Mouse (Mus musculus) liver, embryonic 16.5 days (tissue): ENCODE measurements around the gene Steap4. TPM values are rescaled to one million over a fixed set of nuclear protein-coding genes. Genes with fewer than 3 reads are reported as not detected.

Source experiments
- ATAC-seq: fragments of 200-750 bp; cut with Nextera tagmentation; 2 replicates; pipeline ENCODE4 v1.8.0; 2017; ENCODE audit warnings: low read depth, mild to moderate bottlenecking, moderate number of reproducible peaks, moderate library complexity
- H3K27ac ChIP-seq: fragments of 300-500 bp; sonication (generic); 2 replicates; pipeline ENCODE4 v1.5.1; 2014; ENCODE audit warnings: mild to moderate bottlenecking, low read length
- H3K27me3 ChIP-seq: fragments of 300-500 bp; sonication (generic); 2 replicates; pipeline ENCODE4 v1.6.1; 2014; ENCODE audit warnings: low read depth, low read length, mixed read lengths; ENCODE audit not compliant: control insufficient read depth, insufficient read depth
- H3K36me3 ChIP-seq: fragments of 300-500 bp; sonication (generic); 2 replicates; pipeline ENCODE4 v1.6.1; 2014; ENCODE audit warnings: mild to moderate bottlenecking; ENCODE audit not compliant: control insufficient read depth, insufficient read depth
- H3K4me1 ChIP-seq: fragments of 300-500 bp; sonication (generic); 2 replicates; pipeline ENCODE4 v1.6.1; 2014; ENCODE audit warnings: low read depth, low read length, mixed read lengths; ENCODE audit not compliant: control insufficient read depth
- H3K4me2 ChIP-seq: fragments of 300-500 bp; sonication (generic); 2 replicates; pipeline ENCODE4 v1.6.1; 2014; ENCODE audit warnings: low read depth, low read length, mixed read lengths
- H3K4me3 ChIP-seq: fragments of 300-500 bp; sonication (generic); 2 replicates; pipeline ENCODE4 v1.5.1; 2014; ENCODE audit warnings: low read depth, mild to moderate bottlenecking, low read length
- H3K9ac ChIP-seq: fragments of 300-500 bp; sonication (generic); 2 replicates; pipeline ENCODE4 v1.6.1; 2014; ENCODE audit warnings: low read depth, low read length
- H3K9me3 ChIP-seq: fragments of 300-500 bp; sonication (generic); replicated peaks from 2 replicates; pipeline ENCODE4 v1.6.1; 2016; ENCODE audit warnings: low read length; ENCODE audit not compliant: control insufficient read depth
- WGBS: fragments of 180-500 bp; shearing (Covaris S2); extraction: QIAGEN DNeasy Blood & Tissue Kit; methylation state at CpG from one replicate; pipeline ENCODE4 v1.1.7; 2014; ENCODE audit not compliant: insufficient replicate concordance; 5-methylcytosine and 5-hydroxymethylcytosine counted together
- polyA plus RNA-seq: library from polyadenylated mRNA; unstranded; fragments of >200 nt; fragmentation: Nextera tagmentation; extraction: Ambion mirVana; gene quantifications from 2 replicates; pipeline ENCODE4 v1.2.1, GENCODE M21; 2015

Gene Steap4
- polyA plus RNA-seq, 1 experiment from 2014 or later, result 9.4 TPM

DNA sequence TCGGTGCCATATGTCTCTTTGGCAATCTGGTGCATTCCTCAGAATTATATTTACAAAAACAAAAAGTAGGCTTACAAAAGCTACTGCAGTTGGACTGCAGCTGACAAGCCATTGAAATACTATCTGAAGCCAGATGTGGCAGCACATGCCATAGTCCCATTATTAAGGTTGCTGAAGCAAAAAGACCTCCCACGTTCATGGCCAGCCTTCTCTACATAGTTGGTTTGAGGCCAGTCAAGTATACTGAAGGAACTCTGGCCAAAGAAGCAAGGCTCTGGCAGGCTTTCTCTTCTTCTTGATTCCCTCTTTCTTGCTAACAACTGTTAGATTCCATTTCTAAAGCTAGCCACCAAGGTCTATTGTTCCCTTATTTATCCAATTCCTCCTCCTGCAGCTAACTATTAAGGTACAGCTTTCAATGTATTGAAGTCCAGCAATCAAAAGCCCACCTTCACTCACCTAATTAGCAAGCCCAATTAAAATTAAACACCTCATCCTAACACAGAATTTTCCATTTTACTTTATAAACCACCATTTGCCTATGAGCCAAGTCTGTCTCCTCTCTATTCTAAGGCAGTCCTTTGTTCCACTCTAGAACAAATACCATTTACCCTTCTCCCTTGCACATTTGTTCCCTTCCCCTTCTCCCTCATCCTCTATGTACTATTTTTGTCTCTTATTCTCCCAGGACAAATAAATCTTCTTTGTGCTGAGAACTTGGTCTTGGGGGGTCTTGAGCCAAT, 26.2 kb upstream of the Steap4 start:
- Histone ChIP-seq H3K36me3 (no peaks in the 10 kb centered on the region), H3K4me3 (no peak overlapping the region), H3K4me2 (no peak overlapping the region), H3K9me3 (no peaks in the 10 kb centered on the region), H3K27me3 (no peaks in the 10 kb centered on the region), H3K4me1 (no peaks in the 10 kb centered on the region), H3K9ac (no peak overlapping the region), H3K27ac (no peak overlapping the region)
- ATAC-seq, result no peak
- WGBS, result 55% methylated on average over 2 of the region's 2 CpGs

DNA sequence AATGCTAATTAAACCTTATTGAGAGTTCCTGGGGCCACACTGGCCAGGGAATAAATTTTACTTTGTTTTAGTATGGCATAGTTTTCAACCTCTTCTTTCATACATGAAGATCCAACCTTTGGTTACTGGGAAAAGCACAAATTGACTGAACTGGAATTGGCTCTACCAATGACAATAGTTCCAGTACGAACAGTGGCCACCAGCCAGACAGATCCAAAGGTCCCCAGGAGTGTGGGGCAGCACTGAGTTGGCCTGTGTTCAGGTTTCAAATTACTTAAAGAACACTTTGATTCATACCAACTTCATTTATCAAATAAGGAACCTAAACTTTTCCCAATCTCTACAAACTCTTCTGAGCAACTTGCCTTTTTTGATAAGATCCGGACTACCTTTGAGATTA, 5.4 kb upstream of the Steap4 start:
- no peaks in the 10 kb centered on the region for H3K27me3 ChIP-seq
- H3K4me1 ChIP-seq, result no peaks in the 10 kb centered on the region
- H3K27ac ChIP-seq, result no peak overlapping the region
- no peaks in the 10 kb centered on the region for H3K9me3 ChIP-seq
- 45% methylated on average over 2 of the region's 2 CpGs for WGBS
- no peak for ATAC-seq
- no peak overlapping the region for H3K4me2 ChIP-seq
- H3K4me3 ChIP-seq, result no peak overlapping the region
- no peak overlapping the region for H3K9ac ChIP-seq
- H3K36me3 ChIP-seq, result no peaks in the 10 kb centered on the region

DNA sequence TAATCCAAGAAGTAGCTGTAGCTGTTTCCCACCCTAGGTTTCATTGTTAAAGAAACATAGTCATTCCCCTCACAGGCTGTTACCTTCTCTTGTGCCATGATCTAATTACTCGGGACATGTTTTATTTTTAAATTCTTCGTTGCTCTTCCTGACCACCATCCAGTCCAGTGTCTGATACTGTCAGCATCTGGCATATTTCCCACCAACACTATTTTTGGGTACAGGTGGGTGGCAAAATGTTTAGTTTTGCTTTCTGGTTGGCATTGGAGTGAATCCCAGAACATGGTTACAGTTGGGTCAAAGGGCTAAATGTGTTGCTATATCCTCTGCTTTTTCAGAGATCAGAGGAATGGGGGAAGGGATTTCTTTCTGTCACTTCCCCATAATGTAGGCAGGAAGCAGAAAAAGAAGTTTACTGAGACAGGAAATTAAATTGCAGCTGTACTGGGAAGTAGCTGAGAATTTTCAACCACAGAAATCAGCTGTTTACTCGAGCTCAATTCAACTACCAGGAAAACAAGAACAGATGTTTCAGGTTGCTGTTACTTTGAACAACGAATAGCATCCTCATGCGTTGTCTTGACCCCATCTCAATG, 4.8 kb upstream of the Steap4 start:
- H3K4me3 ChIP-seq, result no peak overlapping the region
- no peaks in the 10 kb centered on the region for H3K27me3 ChIP-seq
- no peaks in the 10 kb centered on the region for H3K4me1 ChIP-seq
- H3K9me3 ChIP-seq, result no peaks in the 10 kb centered on the region
- H3K9ac ChIP-seq, result no peak overlapping the region
- ATAC-seq, result no peak; the same call in 1 of the 2 replicates
- H3K36me3 ChIP-seq, result no peaks in the 10 kb centered on the region
- WGBS, result 21% methylated on average over 5 of the region's 5 CpGs
- H3K4me2 ChIP-seq, result no peak overlapping the region
- no peak overlapping the region for H3K27ac ChIP-seq

DNA sequence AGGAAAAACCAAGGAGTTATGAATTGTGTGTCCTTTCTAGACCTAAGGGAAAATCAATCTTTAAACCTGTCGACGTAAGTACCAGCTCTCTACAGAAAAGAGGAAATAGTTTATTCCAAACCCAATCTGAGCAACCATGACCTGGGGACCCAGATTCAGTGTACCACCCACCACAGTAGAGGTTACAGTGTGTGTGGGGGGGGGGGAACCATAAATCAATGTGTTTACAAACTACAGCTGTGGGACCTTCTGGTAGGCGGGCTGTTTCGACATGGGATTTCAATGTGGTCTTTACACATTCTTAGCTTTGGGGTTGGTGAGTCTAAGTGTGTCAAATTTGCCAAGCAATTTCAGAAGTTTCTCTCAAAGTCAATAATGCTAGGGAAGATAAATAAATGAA, 2.2 kb upstream of the Steap4 start:
- no peaks in the 10 kb centered on the region for H3K36me3 ChIP-seq
- H3K9me3 ChIP-seq, result no peaks in the 10 kb centered on the region
- no peak overlapping the region for H3K4me3 ChIP-seq
- H3K27me3 ChIP-seq, result no peaks in the 10 kb centered on the region
- no peaks in the 10 kb centered on the region for H3K4me1 ChIP-seq
- H3K9ac ChIP-seq, result no peak overlapping the region
- H3K4me2 ChIP-seq, result no peak overlapping the region
- no peak overlapping the region for H3K27ac ChIP-seq
- no peak for ATAC-seq
- WGBS, result 62% methylated on average over 4 of the region's 4 CpGs

DNA sequence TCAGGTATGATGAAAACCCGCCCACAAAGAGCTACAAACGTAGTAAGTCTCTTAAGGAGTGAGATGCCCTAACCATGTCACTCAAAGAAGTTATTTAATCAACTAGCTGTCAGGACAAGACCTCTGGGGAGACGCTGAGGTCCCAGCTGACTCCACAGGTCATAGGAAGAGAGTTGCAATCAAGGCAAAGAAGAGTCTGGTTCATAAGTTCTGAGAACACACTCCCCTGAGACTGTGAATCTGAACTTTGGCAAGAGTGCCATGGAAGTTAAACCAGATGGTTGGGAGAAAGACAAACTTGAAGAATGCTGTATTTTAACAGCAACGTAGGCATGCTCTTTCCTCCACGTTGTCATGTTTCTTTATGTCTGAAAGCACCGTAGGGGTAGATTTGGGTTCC, 971 bp upstream of the Steap4 start:
- H3K36me3 ChIP-seq, result no peaks in the 10 kb centered on the region
- no peaks in the 10 kb centered on the region for H3K4me1 ChIP-seq
- H3K27me3 ChIP-seq, result no peaks in the 10 kb centered on the region
- H3K9me3 ChIP-seq, result no peaks in the 10 kb centered on the region
- no peak for ATAC-seq
- H3K4me3 ChIP-seq, result no peak overlapping the region
- no peak overlapping the region for H3K27ac ChIP-seq
- H3K4me2 ChIP-seq, result no peak overlapping the region
- 57% methylated on average over 6 of the region's 6 CpGs for WGBS
- no peak overlapping the region for H3K9ac ChIP-seq

DNA sequence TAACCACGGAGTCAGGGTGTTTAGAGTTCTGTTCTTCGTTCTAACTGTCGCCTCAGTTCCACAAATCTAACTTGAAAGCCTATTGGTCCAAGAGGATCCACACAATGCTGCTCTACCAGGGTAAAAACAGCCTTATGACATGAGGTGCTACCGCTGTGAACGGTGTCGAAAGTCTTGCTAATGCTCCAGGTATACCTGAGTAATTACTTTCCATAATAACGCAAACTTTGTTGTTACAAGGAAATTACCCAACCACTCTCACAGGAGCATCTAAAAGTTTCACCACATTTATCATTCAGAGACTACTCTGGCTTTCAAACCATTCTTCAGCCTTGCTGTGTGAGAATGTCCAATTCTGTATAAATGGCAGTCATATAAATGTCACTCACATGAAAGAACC, 856 bp downstream of the Steap4 start:
- no peaks in the 10 kb centered on the region for H3K36me3 ChIP-seq
- H3K4me3 ChIP-seq, result no peak overlapping the region
- no peak for ATAC-seq
- no peak overlapping the region for H3K9ac ChIP-seq
- H3K9me3 ChIP-seq, result no peaks in the 10 kb centered on the region
- WGBS, result 66% methylated on average over 7 of the region's 7 CpGs
- no peak overlapping the region for H3K4me2 ChIP-seq
- H3K27ac ChIP-seq, result no peak overlapping the region
- no peaks in the 10 kb centered on the region for H3K27me3 ChIP-seq
- no peaks in the 10 kb centered on the region for H3K4me1 ChIP-seq

DNA sequence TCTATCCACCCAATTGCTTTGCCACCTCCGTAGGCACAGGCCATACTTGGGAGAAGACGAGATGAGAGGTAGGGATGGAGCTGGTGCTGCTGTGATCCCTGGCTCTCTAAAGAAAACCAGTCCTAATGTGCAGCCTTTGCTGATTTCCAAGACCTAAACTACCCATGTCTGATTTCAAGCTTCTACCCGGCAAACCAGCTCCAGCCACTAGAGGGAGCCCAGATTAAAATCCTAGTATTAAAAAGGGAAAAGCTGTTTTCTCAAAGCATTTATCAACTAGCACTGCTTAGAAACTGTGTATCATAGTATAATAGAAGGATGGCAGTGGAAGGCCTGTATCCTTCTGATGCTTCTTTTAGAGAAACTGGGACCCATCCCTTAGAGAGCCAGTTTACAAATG, 5.0 kb downstream of the Steap4 start:
- H3K9ac ChIP-seq, result no peak overlapping the region
- no peaks in the 10 kb centered on the region for H3K36me3 ChIP-seq
- H3K4me1 ChIP-seq, result no peaks in the 10 kb centered on the region
- ATAC-seq, result no peak
- no peak overlapping the region for H3K4me2 ChIP-seq
- no peaks in the 10 kb centered on the region for H3K27me3 ChIP-seq
- H3K4me3 ChIP-seq, result no peak overlapping the region
- WGBS, result 24% methylated on average over 3 of the region's 3 CpGs
- no peak overlapping the region for H3K27ac ChIP-seq
- H3K9me3 ChIP-seq, result no peaks in the 10 kb centered on the region

DNA sequence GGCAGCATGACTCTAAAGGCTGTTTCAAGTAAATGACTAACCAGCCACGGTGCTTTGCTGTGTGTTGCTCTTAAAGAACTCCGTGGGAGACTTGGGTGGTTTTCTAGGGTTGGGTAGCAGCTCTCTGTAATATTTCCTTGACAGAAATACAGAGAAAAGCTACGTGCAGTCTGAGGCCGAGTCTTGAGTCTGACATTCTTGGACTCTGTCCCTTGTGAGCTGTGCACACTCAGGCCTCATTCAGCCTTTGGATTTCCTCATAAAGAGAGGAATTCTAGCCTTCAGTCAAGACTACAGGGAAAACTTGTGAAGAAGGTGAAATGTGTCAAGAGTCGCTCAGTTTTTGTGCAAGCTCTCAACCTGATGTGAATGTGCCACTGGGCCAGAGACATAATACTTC, 7.9 kb downstream of the Steap4 start:
- H3K4me3 ChIP-seq, result no peak overlapping the region
- no peaks in the 10 kb centered on the region for H3K4me1 ChIP-seq
- no peak overlapping the region for H3K4me2 ChIP-seq
- WGBS, result 60% methylated on average over 5 of the region's 5 CpGs
- no peaks in the 10 kb centered on the region for H3K9me3 ChIP-seq
- H3K9ac ChIP-seq, result no peak overlapping the region
- ATAC-seq, result no peak
- no peak overlapping the region for H3K27ac ChIP-seq
- no peaks in the 10 kb centered on the region for H3K27me3 ChIP-seq
- no peaks in the 10 kb centered on the region for H3K36me3 ChIP-seq

DNA sequence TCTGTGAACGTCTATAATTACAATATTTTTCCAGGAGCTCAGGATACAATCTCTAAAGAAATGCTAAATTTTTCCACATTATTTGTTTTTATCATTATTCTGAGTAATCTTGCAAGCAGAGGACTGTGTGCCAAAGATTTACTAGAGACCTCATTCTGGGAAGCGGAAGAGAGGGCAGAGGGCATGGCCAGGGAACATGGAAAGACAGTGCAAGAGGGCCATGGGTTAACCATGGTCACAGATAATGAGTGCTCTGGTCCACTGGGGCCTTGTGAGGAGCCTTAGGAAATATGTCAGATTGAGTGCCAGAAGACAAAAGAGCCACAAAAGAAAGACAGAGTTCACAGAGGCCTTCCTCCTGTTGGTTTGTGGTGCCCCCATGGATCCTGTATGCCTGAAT, 12.0 kb downstream of the Steap4 start:
- no peaks in the 10 kb centered on the region for H3K4me1 ChIP-seq
- 71% methylated on average over 2 of the region's 2 CpGs for WGBS

More for the DNA sequence above, 12.0 kb downstream of the Steap4 start:
- no peak for ATAC-seq
- no peaks in the 10 kb centered on the region for H3K36me3 ChIP-seq
- H3K9ac ChIP-seq, result no peak overlapping the region
- no peak overlapping the region for H3K4me2 ChIP-seq
- H3K27ac ChIP-seq, result no peak overlapping the region
- H3K4me3 ChIP-seq, result no peak overlapping the region
- H3K9me3 ChIP-seq, result no peaks in the 10 kb centered on the region
- H3K27me3 ChIP-seq, result no peaks in the 10 kb centered on the region
